Mouse (Mus musculus) spleen, postnatal 36 days (tissue): ENCODE measurements around the gene Art3.

Experiments used
- DNase-seq, 2 experiments: peaks; one replicate each; pipeline ENCODE4 v3.0.0; 2022; ENCODE audit warnings: low spot score in 2 of 2, mixed read lengths in 1 of 2

Gene Art3

GRCm38 (mm10) chr5:92376795-92377405, 45.3 kb downstream of the Art3 start:
- no peak for DNase-seq

- peak; percentile 66 to 77 for DNase-seq
These were observed 50.1 kb downstream of the Art3 start for GRCm38 (mm10) chr5:92381550-92382348.

DNA sequence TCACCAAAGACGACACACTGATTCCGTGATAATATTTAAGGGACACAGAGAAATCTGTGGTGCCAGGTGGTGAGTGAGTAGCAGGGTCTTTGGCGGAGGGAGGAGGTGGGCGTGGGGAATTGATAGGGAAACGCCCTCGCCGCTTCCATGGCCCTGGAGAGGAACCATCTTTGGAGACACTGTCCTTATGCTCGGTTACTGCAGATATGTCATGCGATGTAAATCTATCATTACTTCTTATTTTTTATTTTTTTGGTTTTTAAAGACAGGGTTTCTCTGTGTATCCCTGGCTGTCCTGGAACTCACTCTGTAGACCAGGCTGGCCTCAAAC, 50.7 kb downstream of the Art3 start:
- DNase-seq = no peak

DNA sequence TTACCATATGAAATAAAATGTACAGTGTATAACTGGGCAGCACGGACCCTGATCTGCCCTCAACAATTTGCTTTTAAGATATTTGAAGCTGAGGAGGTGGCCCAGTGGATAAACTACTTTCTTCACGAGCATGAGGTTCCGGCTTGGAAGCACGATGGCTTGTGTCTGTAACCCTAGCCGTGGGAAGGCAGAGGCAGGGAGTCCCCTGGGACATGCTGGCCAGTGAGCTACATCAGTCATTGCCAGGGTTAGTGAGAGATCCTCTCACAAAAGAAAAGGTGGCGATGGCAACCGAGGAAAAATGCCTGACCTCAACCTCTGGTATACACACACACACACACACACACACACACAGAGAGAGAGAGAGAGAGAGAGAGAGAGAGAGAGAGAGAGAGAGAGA, 52.1 kb downstream of the Art3 start:
- no peak for DNase-seq

GRCm38 (mm10) chr5:92384855-92385254, 53.2 kb downstream of the Art3 start:
- DNase-seq = no peak

DNA sequence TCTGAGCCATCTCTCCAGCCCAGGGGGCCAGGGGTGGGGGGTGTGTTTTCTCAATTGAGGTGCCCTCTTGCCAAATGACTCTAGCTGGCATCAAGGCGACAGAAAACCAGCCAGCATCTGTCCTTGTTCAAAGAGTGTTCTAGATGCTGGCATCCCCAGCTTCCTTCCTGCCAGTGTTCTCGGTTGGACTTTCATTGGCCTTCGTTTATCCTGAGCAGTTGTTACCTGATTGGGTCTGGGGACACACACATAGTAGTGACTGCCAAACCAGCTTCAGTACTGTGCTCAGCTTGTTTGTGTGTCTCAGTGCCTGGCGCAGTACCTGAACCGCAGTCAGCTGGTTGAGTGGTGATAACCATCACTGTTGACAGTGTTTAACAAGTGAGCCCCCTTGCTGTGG, 54.5 kb downstream of the Art3 start:
- DNase-seq = no peak

GRCm38 (mm10) chr5:92386643-92387042, 55.0 kb downstream of the Art3 start:
- DNase-seq = no peak

GRCm38 (mm10) chr5:92387433-92387832, 55.8 kb downstream of the Art3 start:
- DNase-seq = no peak

- no peak for DNase-seq
These were observed 58.4 kb downstream of the Art3 start for GRCm38 (mm10) chr5:92389977-92390376.

DNA sequence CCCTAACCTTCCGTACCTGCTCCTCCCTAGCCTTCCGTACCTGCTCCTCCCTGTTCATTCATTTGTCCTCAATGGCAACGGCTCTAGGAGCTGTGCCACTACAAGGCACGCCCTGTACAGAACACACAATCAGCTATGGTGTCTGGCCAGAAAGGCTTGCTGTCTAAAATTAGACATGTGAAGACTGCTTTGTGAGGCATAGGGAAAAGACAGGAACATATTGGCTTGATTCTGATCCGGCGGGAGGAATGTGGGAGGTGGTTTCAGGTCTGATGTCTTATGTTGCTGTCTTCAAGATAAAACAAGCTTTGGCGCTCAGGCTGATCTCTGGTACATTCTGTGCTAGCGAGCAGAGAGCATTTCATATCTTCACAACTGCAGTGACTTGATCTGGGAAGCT, 59.0 kb downstream of the Art3 start:
- DNase-seq = no peak

- DNase-seq = no peak
These were observed 60.9 kb downstream of the Art3 start for GRCm38 (mm10) chr5:92392542-92392941.

DNA sequence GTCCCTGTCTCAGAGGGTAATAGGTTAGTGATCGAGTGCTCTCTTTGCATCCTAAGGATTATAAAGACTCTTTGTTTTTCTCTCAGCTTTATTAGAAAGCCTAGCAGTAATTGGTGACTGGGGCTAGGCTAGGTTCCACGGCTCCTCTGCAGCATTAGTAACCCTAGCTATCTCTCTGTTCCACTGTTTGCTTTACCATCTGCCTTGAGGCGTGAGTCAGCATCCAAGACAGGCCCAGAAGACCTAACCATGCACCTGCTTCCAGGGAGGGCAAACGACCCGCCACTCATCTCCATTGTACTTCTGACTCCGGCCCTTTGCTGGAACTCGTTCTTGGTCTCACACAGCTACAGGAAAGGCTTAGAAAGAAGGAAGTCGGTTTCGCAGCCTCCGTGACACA, 62.2 kb downstream of the Art3 start:
- DNase-seq = no peak

DNA sequence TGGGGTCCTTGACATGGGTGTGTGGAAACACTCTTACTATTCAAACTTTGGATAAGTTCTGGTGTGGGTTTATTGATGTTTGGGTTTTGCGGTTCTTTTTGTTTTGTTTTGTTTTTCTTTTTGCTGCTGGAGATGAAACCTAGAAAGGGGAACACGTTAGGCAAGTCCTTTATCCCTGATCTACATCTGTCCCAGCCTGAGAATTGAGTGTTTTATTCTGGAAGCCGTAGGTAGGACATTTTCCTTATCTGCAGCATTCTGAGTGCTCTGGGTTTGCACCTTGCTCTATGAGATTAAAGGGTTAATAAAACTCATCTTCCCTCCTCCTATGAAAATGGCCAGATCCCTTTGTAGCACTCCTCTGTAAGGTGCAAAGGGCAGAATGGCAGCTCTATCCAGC, 64.1 kb downstream of the Art3 start:
- DNase-seq = no peak

- DNase-seq = no peak
These were observed 64.8 kb downstream of the Art3 start for GRCm38 (mm10) chr5:92396476-92396875.

DNA sequence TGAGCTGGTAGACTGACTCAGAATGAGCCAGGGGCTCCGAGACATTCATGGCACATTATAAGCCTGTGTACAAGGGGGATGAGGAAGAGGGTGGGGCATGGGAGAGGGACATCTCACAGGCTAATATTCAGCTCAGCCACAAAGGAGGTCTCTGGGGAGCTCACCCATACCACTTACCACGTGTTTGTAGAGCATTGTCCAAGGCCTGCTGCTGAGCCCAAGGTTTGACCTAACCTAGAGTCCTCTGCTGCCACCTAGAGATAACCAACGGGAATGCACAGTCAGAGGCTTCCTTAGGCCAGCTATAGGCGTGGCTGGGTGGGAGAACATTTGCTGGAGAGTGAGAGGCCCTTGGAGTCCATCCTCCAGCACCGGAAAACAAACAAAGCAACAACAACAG, 66.5 kb downstream of the Art3 start:
- peak; percentile 64 to 66 for DNase-seq

- no peak for DNase-seq
These were observed 71.2 kb downstream of the Art3 start for GRCm38 (mm10) chr5:92402816-92403215.

- no peak for DNase-seq
These were observed 72.2 kb downstream of the Art3 start for GRCm38 (mm10) chr5:92403562-92404399.

- no peak for DNase-seq
These were observed 72.7 kb downstream of the Art3 start for GRCm38 (mm10) chr5:92404400-92404678.

- DNase-seq = no peak
These were observed 77.9 kb downstream of the Art3 start for GRCm38 (mm10) chr5:92409361-92410155.

GRCm38 (mm10) chr5:92410486-92410885, 78.9 kb downstream of the Art3 start:
- no peak for DNase-seq

GRCm38 (mm10) chr5:92411461-92412140, 80.0 kb downstream of the Art3 start:
- no peak for DNase-seq
